Mouse (Mus musculus): ENCODE measurements around the gene Slc25a10. TPM values are rescaled to one million over a fixed set of nuclear protein-coding genes. Genes with fewer than 3 reads are reported as not detected.
A peak's percentile ranks its signal among the peaks of the same experiment; 100 is the strongest.
"Not testable (repeated sequence)": the region's sequence is repeated elsewhere in the genome, so short reads cannot be mapped to it uniquely, and the experiment has no call there.

Slc25a10 gene
- polyA plus RNA-seq, 1 experiment from 2014 or later = 46.0 TPM

DNA sequence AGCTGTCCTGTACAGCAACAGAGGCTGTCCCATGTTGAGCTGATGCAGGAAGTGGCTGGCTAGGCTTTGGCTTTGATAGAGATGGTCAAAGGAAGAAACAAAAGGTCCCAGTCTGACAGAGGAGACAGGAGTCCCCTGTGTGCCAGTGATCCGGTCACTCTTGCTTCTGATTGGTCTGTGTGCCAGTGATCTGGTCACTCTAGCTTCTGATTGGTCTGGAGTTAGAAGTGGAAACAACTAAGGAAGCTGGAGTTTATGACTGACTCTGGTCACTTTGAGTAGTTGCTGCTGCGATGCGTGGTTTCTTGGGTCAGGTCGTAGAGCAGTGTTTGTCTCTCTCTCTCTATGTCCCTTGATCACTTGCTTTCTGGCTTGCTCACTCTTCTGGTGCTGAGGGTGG is 10.1 kb downstream of the Slc25a10 start:
- Histone ChIP-seq H3K9ac (no peak overlapping the region), H3K4me2 (no peak overlapping the region), H3K36me3 (replicated peaks) (peaks cover 28% of the 10 kb centered on the region), H3K4me3 (replicated peaks) (no peak overlapping the region), H3K4me1 (no peaks in the 10 kb centered on the region), H3K27me3 (no peaks in the 10 kb centered on the region), H3K27ac (no peak overlapping the region), H3K9me3 (no peaks in the 10 kb centered on the region)
- 87% methylated on average over 4 of the region's 4 CpGs for WGBS
- no peak for ATAC-seq (ENCODE audit: low FRiP score)

DNA sequence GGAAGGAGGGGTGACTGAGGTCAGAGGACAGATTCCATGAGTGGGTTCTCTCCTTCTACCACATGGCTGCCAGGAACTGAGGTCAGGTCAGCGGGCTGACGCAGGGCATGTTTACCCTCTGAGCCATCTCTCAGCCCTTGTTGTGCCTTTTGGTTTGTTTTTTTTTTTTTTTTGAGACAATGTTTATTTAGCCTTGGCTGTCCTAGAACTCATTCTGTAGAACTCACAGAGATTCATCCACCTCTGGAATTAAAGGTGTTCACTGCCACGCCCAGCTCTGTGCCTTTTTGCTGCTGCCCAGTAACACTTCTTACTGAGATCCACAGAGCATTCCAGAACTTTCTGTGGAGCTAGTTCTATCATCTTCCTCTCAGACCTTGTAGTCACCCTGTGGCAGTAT is 14.0 kb downstream of the Slc25a10 start:
- H3K4me2 ChIP-seq = no peak overlapping the region
- ATAC-seq (ENCODE audit: low FRiP score) = no peak
- no peaks in the 10 kb centered on the region for H3K36me3 ChIP-seq (replicated peaks)
- no peaks in the 10 kb centered on the region for H3K9me3 ChIP-seq
- H3K27ac ChIP-seq = no peak overlapping the region
- no peak overlapping the region for H3K9ac ChIP-seq
- WGBS = 87% methylated on average over 3 of the region's 3 CpGs
- peaks cover 3% of the 10 kb centered on the region; the same call in 1 of the 2 replicates for H3K27me3 ChIP-seq
- no peak overlapping the region for H3K4me3 ChIP-seq (replicated peaks)
- peaks cover 7% of the 10 kb centered on the region for H3K4me1 ChIP-seq

DNA sequence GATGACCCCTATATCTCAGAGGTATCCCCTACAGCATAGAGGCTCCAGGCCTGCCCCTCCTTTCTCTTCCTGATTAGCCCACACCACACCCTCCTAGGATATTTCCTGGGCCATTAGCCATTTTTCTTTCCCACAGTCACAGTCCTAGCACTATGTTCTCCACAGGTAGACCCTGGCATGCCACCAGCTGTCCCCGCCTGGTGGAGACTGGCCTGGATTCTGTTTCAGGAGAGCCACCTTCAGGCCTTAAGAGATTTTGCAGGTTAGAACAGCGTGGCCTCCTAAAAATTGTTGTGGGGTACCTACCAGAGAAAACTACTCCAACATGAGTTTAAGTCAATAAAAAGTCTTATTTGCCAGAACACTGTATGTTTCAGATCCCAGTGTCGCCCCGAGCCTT is 15.3 kb downstream of the Slc25a10 start:
- Histone ChIP-seq H3K4me2 (no peak overlapping the region), H3K4me3 (replicated peaks) (no peak overlapping the region), H3K4me1 (peaks cover 13% of the 10 kb centered on the region), H3K27ac (no peak overlapping the region), H3K9ac (no peak overlapping the region), H3K27me3 (peaks cover 3% of the 10 kb centered on the region; the same call in 1 of the 2 replicates), H3K9me3 (no peaks in the 10 kb centered on the region), H3K36me3 (replicated peaks) (no peaks in the 10 kb centered on the region)
- 63% methylated on average over 4 of the region's 4 CpGs for WGBS
- no peak for ATAC-seq (ENCODE audit: low FRiP score)

DNA sequence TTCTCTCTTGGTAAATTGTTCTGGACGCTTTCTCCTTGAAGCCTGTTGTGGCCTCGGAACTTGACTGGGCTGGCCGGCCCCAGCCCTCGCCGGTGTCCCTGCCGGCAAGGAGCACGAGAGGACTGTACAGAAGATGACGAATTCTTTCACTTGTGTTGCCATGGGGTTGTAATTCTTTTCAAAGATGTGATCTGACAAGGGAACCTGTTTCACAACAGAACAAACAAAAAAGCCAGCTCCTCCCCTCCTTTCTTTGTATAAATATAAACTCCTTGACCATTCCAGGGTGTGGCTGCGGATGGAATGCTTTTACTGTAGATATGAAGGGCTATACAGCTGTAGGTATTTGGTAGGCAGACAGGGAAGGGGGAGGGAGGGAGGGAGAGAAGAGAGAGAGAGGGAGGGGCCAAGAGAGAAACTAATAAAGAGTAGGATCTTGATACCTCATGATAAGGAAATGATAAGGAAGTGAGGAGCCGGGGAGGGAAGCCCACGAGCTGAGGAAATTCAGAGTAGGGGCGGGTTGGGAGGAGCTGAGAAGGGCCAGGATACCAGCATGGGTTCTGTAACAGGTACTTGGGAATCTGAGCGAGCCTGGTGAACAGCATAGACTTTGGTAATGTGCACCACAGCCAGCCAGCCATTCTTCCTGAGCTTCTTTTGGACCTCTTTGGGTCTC is 16.1 kb downstream of the Slc25a10 start:
- Histone ChIP-seq H3K9me3 (no peaks in the 10 kb centered on the region), H3K4me2 (no peak overlapping the region), H3K36me3 (replicated peaks) (no peaks in the 10 kb centered on the region), H3K27me3 (peaks cover 3% of the 10 kb centered on the region; the same call in 1 of the 2 replicates), H3K4me1 (peaks cover 13% of the 10 kb centered on the region), H3K27ac (no peak overlapping the region), H3K4me3 (replicated peaks) (no peak overlapping the region), H3K9ac (no peak overlapping the region; the same call in 1 of the 2 replicates)
- no peak for ATAC-seq (ENCODE audit: low FRiP score)
- WGBS = 81% methylated on average over 13 of the region's 13 CpGs

DNA sequence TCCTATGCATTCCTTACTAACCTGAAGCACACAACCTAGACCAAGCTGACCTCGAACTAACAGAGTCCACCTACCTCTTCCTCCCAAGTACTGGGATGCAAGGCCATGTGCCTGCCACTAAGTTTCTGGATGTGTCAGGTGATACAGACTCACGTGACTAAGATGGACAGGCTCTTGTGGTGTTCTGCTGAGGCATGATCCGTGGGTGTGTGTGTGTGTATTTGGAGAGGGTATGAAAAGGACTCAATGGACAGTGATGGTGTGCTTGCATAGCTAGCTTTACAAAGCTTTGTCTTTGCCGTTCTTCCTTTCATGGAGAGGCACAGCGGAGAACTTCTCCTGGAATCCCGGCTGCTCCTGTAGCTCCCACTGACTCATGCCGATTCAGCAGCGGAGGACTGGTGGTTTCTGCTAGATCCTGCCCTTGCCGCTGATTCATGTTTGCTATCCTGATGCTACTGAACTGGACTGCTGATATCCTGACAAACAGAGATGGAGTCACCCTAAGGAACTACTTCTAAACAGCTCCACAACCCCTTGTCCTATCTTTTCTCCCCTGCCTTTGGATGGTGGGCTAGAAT is 16.7 kb downstream of the Slc25a10 start:
- H3K9me3 ChIP-seq = no peaks in the 10 kb centered on the region
- ATAC-seq (ENCODE audit: low FRiP score) = no peak
- H3K27ac ChIP-seq = no peak overlapping the region
- H3K27me3 ChIP-seq = peaks cover 3% of the 10 kb centered on the region; the same call in 1 of the 2 replicates
- peaks cover 17% of the 10 kb centered on the region for H3K4me1 ChIP-seq
- no peaks in the 10 kb centered on the region for H3K36me3 ChIP-seq (replicated peaks)
- no peak overlapping the region for H3K4me3 ChIP-seq (replicated peaks)
- 84% methylated on average over 9 of the region's 9 CpGs for WGBS
- no peak overlapping the region for H3K9ac ChIP-seq
- H3K4me2 ChIP-seq = no peak overlapping the region

DNA sequence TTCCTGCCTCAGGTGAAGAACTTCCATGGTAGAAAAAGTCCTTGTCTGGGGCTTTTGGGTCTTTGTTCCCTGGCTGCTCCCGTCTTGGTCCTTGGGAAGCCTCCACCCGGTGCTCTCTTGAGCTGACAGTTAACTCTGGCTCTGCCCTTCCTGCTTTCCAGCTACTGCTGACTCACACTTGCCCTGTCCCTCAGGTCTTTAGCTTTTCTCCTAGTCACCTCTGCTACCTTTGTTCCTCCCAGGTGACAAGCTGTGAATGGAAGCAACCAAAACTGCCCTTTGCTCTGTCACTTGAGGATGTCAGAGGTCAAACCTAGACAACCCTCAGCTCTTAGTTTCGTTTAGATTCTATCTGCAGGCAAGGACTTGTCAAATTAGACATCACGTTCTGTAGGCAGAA is 18.3 kb downstream of the Slc25a10 start:
- H3K9ac ChIP-seq = 0 out of 2 replicates have a peak overlapping the region, but pooled peaks have one; percentile 47
- H3K36me3 ChIP-seq (replicated peaks) = no peaks in the 10 kb centered on the region
- H3K27me3 ChIP-seq = peaks cover 3% of the 10 kb centered on the region; the same call in 1 of the 2 replicates
- H3K9me3 ChIP-seq = no peaks in the 10 kb centered on the region
- no peak overlapping the region; the same call in 1 of the 2 replicates for H3K27ac ChIP-seq
- H3K4me2 ChIP-seq = no peak overlapping the region
- ATAC-seq (ENCODE audit: low FRiP score) = no peak
- H3K4me1 ChIP-seq = peaks cover 17% of the 10 kb centered on the region
- WGBS = 26% methylated on average over 4 of the region's 4 CpGs
- H3K4me3 ChIP-seq (replicated peaks) = no peak overlapping the region

DNA sequence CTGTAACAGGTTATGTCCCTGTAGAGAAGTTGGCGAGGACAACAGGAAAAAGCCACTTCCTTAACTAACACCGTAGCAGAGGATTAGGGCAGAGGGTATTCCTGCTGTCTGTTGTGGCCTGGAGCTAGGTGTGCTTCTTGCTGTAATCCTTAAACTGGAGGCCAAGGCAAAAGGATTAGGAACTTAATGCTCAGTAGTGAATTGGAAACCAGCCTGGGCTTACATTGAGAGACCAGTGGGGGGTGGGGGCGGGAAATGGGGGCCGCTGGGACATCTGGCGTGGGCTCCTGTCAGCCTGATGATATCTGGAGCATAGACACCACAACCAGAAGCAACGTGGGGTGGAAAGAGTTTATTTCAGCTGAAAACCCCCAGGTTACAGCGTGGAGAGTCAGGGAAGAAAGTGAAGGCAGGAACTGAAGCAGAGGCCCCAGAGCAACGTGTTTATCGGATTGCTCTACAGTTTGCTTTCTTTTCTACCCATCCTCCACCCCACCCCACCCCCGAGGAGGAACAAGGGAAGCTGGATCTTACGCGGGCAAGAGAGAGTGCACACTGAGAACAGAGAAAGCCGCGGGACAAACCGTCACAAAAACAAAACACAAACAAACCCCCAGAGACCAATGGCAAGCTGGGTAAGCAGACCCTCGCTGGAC is 18.9 kb downstream of the Slc25a10 start:
- peaks cover 17% of the 10 kb centered on the region for H3K4me1 ChIP-seq
- 4% methylated on average over 16 of the region's 16 CpGs for WGBS
- peak overlapping the region; percentile 56; the same call in 1 of the 2 replicates for H3K27ac ChIP-seq
- H3K27me3 ChIP-seq = peaks cover 3% of the 10 kb centered on the region; the same call in 1 of the 2 replicates
- peak overlapping the region; percentile 48 for H3K4me2 ChIP-seq
- H3K4me3 ChIP-seq (replicated peaks) = peak overlapping the region; percentile 10; the same call in 1 of the 2 replicates
- ATAC-seq (ENCODE audit: low FRiP score) = no peak
- no peaks in the 10 kb centered on the region for H3K36me3 ChIP-seq (replicated peaks)
- H3K9ac ChIP-seq = peak overlapping the region; percentile 47; the same call in 1 of the 2 replicates
- H3K9me3 ChIP-seq = no peaks in the 10 kb centered on the region

DNA sequence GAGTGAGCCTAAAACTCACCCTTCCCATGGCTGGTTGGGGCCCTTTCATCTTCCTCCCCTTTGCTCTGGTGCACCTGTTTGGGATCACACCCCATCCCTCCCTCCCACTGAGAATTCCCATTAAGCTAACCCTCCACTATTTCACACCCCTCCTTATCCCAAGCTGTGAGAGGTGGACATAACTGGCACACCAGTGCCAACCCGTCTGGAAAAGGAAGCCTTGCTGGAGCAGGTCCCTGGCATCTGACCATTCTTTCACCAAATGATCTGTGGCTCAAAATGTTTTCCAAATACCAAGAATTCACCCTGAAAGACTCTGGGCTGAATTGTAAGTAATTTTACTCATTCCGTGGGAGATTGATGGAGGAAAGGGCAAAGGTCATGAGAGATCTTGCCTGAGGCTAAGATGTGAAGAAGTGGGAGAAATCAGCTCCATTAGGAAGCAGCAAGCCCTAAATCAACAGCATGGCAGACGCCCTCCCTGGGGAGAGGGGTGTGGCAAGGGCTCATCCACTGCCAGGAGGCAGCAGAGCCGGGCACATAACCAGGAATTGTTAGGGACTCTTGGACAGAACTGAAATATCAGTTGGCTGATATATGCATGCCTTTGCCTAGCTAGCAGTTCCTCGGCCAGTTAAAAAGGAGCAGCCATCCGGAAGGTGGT is 21.3 kb downstream of the Slc25a10 start:
- Histone ChIP-seq H3K27ac (no peak overlapping the region), H3K36me3 (replicated peaks) (no peaks in the 10 kb centered on the region), H3K4me1 (peaks cover 17% of the 10 kb centered on the region), H3K4me2 (no peak overlapping the region), H3K27me3 (peaks cover 7% of the 10 kb centered on the region; the same call in 1 of the 2 replicates), H3K9ac (no peak overlapping the region), H3K4me3 (replicated peaks) (no peak overlapping the region), H3K9me3 (no peaks in the 10 kb centered on the region)
- no peak for ATAC-seq (ENCODE audit: low FRiP score)
- WGBS = 61% methylated on average over 6 of the region's 6 CpGs

DNA sequence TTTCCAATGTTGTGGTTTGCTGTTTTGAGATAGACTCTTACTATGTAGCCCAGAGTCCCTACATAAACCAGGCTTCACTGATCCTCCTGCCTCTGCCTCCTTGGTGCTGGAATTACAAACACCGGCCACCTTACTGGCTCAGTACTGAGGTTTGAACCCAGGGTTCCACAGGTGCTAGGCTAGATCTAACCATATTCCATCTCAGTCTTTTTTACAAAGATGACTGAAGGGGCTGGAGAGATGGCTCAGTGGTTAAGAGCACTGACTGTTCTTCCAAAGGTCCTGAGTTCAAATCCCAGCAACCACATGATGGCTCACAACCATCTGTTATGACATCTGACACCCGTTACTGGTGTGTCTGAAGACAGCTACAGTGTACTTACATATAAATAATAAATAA is 22.6 kb downstream of the Slc25a10 start:
- H3K27ac ChIP-seq; H3K27me3 ChIP-seq; H3K4me2 ChIP-seq; H3K9me3 ChIP-seq; H3K4me3 ChIP-seq (replicated peaks); H3K36me3 ChIP-seq (replicated peaks); H3K9ac ChIP-seq; ATAC-seq (ENCODE audit: low FRiP score): not testable (repeated sequence)
- peaks cover 17% of the 10 kb centered on the region for H3K4me1 ChIP-seq
- 88% methylated on average over 2 of the region's 2 CpGs for WGBS

DNA sequence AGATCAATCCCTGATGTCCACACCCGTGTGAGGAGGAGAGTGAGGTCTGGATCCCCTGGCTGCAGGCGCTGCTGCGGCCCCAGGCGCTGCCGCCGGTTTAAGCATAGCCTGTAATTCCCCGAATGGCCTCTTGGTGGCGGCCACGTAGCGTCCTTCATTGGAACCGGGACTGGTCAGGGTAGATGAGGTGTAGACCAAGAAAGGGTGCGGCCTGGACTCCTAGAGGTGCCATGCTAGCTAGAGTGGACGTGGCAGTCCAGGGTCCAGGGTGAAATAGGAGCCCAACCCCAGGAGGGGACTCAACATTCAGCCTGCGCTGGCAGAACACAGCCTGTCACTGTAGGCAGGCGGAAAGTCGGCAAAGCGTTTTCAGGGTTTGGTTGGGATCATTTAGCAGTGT is 24.0 kb downstream of the Slc25a10 start:
- no peaks in the 10 kb centered on the region for H3K36me3 ChIP-seq (replicated peaks)
- 0 out of 2 replicates have a peak, but pooled peaks cover 4% of the 10 kb centered on the region for H3K27me3 ChIP-seq
- H3K4me1 ChIP-seq = peaks cover 10% of the 10 kb centered on the region
- H3K27ac ChIP-seq = no peak overlapping the region
- no peaks in the 10 kb centered on the region for H3K9me3 ChIP-seq
- no peak overlapping the region for H3K4me3 ChIP-seq (replicated peaks)
- WGBS = 17% methylated on average over 17 of the region's 17 CpGs
- peak; percentile 61; the same call in 1 of the 2 replicates for ATAC-seq (ENCODE audit: low FRiP score)
- no peak overlapping the region for H3K4me2 ChIP-seq
- no peak overlapping the region for H3K9ac ChIP-seq

DNA sequence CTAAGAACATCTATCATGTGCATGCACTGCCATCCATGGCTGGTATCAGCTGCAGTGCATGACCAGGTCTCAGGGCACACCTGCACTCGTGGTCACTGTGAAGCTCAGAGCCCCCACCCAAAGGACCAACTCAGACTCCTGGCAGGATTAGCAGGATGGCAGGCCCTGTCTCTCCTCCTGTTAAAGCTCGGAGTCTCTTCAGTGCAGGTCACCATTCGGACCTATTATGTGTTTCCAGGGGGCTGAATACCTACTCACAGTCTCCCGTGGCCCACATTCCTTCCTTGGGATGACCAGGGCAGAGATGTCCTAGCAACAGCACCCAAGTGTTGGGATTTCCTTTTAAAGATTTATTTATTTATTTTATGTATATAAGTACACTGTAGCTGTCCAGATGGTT is 25.5 kb downstream of the Slc25a10 start:
- WGBS = 74% methylated on average over 4 of the region's 4 CpGs
- no peak for ATAC-seq (ENCODE audit: low FRiP score)
- 0 out of 2 replicates have a peak, but pooled peaks cover 4% of the 10 kb centered on the region for H3K27me3 ChIP-seq

DNA sequence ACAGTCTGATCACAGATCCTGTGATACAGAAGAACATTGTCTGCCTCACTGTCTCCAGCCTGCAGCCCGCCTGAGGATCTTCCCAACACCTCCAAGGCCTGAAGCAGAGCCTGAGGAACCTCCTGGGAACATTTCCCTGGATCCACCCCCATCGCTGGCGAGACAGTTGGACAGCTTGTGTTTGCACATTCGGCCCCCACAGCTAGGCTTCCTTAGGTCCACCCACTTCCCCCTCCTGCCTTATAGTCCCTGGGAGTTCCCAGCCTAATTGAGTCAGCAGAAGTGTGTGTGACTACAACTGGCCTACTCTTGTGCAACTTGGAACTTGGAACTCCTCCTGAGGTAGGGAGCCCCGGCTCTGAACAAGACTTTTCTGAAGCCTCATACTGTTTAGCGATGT is 26.4 kb downstream of the Slc25a10 start:
- 72% methylated on average over 6 of the region's 6 CpGs for WGBS
- ATAC-seq (ENCODE audit: low FRiP score) = no peak
- Histone ChIP-seq H3K4me1 (0 out of 2 replicates have a peak, but pooled peaks cover 1% of the 10 kb centered on the region), H3K9ac (no peak overlapping the region), H3K27me3 (0 out of 2 replicates have a peak, but pooled peaks cover 4% of the 10 kb centered on the region), H3K4me3 (replicated peaks) (no peak overlapping the region), H3K4me2 (no peak overlapping the region), H3K36me3 (replicated peaks) (no peaks in the 10 kb centered on the region), H3K27ac (no peak overlapping the region), H3K9me3 (no peaks in the 10 kb centered on the region)

More for the DNA sequence above, 25.5 kb downstream of the Slc25a10 start:
- Histone ChIP-seq H3K9ac (no peak overlapping the region), H3K36me3 (replicated peaks) (no peaks in the 10 kb centered on the region), H3K4me3 (replicated peaks) (no peak overlapping the region), H3K4me2 (no peak overlapping the region), H3K4me1 (0 out of 2 replicates have a peak, but pooled peaks cover 4% of the 10 kb centered on the region), H3K27ac (no peak overlapping the region), H3K9me3 (no peaks in the 10 kb centered on the region)

Measured in forebrain, embryonic 12.5 days (tissue).